Mouse (Mus musculus): ENCODE data around the gene Abcb8.

The Abcb8 gene

DNA sequence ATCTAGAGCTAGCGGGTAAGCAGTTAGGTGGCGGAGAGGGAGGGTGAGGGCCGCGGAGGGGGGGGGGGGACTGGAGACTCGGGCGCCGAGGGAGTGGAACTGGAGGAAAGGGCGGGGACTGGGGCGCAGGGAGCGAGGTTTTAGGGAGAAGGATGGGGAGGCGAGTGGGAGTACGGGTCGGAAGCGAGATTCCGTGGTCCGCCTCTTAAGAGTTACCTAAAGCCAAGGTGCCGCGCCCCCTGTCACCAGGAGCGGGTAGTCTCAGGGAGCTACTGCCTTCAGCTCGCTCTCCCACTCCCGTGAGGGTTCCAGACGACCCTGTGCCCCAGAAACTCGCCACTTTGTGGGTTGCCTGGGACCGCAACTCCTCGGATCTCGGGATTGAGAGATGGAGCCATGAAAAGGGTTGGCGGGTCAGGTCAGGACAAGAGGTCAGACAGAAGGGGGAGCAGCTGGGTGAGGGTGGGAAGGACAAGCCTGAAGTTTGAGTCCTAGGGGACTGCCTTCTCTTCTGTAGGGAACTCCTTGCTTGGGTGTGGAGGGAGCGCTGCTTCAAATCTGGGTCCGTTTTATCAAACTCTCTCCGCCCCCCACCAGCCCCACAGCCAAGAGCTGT, 32.1 kb downstream of the Abcb8 start:
- in situ Hi-C loops (cut with MseI, MboI): no loop called here

GRCm38 (mm10) chr5:24426037-24426432, 32.6 kb downstream of the Abcb8 start:
- in situ Hi-C loops (cut with MseI, MboI): no loop called here

DNA sequence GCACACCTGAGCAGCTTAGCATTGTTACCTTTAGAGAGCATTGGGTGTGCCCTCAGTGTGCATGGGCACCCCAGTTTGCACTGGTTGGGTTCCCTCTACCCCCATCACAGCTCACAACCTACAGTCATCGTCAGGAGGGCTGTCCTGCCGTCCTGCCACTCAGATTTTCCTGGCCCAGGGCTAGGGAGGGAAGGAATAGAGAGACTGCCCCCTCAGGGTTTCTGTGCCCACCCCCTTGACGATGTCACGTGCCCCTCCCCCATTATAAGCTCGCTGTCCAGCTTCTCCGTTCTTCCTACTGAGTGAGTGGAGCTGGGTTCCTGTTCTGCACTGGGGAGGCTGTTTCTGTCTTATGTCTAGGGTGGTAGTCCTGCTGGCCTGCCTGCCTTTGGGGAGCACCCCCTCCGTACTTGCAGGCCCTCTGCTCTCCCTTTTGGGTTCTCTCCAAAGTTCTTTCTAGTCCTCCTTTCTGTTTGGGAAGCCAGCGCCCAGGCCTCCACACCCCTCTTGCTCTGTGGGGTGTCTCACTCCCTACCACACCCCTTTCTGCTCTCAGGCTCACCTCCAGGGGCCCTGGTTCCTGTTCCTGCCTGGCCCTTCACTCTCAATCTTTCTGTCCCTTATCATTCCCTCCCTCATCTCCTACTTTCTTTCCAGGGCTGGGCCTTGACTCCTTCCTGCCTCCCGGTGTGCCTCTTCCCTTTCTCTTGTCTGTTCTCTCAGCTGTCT, 33.3 kb downstream of the Abcb8 start:
- in situ Hi-C loops (cut with MseI, MboI): no loop called here

- in situ Hi-C loops (cut with MseI, MboI): no loop called here
These were observed 33.8 kb downstream of the Abcb8 start for GRCm38 (mm10) chr5:24427285-24427633.

DNA sequence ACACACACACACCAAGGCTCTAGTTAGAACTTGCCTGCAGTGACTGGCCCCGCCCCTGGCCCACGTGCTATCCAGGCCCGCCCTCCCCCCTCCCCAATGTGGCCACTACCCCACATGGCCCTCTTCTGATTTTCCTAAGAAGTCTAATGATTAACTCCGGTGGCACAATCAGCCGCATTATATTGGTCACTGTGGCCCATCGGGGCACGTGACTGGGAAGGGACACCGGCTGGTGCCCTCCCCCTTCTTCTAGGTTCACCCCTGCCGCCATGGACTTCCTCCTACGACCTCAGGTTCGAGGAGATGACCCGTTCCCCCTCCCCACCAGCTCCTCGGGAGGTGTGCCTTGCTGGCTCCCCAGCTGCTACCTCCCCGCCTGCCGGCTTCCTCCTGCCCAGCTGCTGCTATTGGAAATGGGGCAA, 34.5 kb downstream of the Abcb8 start:
- in situ Hi-C loops (cut with MseI, MboI): no loop called here

DNA sequence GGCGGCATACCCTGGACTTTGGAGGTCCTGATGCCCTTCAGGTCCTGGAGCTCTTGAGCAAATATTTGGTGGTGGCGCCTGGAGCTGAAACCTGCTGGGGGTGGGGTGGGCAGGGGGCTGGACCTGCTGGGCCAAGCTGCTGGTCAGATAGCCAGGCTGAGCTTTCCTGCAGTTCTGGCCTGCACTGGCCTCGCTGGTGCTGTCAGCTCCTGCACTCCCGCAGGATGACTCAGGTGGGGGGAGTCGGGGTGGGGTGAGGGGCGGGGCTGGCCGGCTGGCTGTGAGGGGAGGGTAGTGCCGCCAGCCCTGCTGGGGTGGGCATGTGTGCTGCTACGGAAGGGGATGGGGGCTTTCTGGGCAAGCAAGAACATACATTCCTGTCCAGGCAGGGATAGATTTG, 35.1 kb downstream of the Abcb8 start:
- in situ Hi-C loops (cut with MseI, MboI): no loop called here

DNA sequence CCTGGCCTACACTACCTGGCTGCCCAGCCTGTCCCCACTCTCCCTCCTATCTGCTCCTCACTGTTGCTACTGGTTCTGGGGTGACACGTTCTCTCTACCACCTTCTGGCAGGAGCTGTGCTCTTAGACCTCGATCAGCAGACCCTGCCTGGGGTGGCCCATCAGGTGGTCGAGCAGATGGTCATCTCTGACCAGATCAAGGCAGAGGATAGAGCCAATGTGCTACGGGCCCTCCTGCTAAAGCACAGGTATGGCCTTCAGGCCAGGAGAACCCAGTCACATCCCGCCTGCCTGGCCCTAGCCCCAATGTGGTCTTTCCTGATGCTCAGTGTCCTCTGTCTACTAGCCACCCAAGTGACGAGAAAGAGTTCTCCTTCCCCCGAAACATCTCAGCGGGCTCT, 40.5 kb downstream of the Abcb8 start:
- in situ Hi-C loops (cut with MseI, MboI): no loop called here

DNA sequence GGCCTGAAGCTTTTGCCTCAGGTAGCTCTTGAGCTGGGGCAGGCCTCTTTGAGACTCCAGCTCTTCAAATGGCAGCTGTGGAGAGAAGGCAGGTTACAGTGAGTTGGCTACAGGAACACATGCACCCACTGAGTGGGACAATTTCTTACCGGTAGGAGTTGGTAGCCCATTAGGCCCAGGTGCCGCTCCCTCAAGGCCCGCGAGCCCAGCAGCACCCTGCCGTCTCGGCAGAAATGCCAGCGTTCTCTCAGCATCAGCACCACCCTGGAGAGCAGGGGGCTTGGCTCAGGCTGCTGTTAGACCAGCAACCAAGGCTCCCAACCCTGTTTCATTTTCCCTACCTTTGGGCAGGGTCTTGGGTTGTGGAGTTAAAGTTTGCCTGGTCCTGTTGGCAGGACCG, 47.7 kb downstream of the Abcb8 start:
- in situ Hi-C loops (cut with MseI, MboI): no loop called here

GRCm38 (mm10) chr5:24442029-24442428, 48.6 kb downstream of the Abcb8 start:
- in situ Hi-C loops (cut with MseI, MboI): no loop called here

DNA sequence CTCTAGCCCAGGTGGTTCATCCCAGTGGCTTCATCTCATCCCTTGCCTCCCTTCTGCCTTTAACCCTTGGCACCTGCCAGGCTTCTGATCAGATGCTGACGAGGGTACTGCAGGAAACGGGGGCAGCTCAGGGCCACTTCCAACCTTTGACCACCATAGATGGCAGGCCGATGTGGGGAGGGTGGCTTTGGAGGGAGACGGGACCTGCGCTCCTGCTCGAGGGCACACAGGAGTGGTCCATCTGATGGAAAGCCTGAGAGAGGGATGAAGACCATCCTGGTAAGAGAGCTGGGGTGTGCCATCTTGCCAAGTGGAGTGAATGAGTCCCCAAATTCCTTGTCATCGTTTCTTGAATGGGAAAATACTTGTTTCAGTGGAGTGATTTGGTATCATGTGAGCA, 49.7 kb downstream of the Abcb8 start:
- in situ Hi-C loops (cut with MseI, MboI): no loop called here

DNA sequence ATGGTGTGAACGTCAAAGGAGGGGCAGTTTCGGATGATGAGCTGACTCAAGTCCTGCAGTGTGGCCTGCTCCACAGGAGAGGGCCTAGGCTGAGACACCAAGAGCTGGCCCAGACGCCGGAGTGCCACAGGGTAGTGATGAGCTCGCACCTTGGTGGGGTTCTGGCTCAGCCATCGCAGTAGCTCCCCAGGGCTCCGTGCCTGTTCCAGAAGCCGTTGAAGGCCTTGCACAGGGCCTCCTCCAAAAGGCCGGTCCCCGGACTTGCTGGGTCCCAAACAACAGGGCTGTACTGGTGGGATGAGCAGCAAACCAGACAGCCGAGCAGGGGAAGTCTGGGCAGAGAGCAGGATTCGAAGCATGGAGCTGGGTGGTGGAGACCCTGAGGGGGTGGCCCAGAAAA, 50.5 kb downstream of the Abcb8 start:
- in situ Hi-C loops (cut with MseI, MboI): no loop called here

DNA sequence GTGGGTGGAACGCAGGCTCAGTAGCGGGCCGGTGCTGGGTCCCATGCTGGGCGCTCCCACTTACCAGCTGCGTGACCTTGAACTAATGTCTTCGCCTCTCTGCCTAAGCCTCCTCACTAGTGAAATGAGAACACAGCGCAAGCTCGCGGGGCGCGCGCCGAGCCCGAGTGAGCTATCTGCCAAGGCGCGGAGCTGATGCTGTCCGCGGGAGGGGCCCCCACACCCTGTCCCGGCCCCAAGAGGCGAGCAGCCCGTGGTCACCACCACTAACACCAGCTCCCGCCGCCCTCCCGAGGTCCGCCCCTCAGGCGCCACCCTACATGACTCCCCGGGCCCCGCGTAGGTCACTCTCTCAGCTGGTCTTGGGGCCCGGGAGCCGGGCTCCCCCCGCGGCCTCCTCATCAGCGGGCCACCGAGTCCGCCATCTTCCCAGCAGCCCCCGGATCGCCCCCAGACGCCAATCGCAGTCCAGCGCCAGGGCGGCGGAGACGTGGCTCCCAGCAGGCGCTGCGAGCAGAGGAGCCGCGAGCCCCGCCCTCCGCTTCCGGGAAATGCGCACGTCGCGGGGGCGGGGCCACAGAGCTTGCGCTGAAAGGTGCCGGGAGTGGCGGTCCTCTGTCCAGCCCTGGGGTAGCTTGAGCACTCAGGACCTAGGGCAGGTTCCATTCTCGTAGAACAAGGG, 51.4 kb downstream of the Abcb8 start, which contains the start of gene Fastk:
TSS of gene Fastk (minus strand) at position 542 of the 682 bp plus-strand sequence.
- in situ Hi-C loops (cut with MseI, MboI): no loop called here

DNA sequence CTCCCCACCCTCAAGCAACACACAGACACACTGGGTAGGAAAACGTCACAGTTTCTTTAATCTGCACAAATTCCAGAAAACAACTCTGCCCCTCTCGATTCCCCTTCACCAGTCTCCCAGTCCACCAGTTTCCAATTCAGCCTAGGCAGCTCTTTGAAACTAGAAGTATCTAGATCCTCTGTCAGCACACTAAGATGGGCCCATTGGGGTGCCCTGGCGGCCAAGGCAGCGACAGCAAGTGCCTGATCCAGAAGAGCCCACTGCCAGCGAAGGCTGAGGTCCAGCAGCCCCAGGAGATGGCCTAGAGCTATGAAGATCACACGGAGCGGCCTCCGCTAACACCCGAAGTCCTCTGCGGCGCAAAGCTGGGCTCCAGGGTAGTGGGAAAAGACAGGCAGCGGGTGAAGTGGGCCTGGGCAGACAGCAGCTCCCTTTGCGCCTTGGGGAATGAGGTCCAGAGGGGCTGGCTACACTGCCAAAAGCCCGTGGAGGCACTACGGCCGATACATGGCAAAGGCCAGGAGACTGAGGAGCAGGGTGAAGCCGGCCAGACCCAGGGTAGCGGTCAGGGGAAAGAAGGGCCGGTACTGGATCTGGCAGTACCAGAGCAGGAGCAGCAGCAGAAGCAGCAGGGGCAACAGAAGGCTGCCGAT, 52.1 kb downstream of the Abcb8 start:
- in situ Hi-C loops (cut with MseI, MboI): no loop called here

- in situ Hi-C loops (cut with MseI, MboI): no loop called here
These were observed 53.2 kb downstream of the Abcb8 start for GRCm38 (mm10) chr5:24446630-24447029.

GRCm38 (mm10) chr5:24447624-24448298, 54.3 kb downstream of the Abcb8 start, which contains the start of gene Tmub1:
Tmub1 (minus strand) TSS chr5:24447854.
- in situ Hi-C loops (cut with MseI, MboI): no loop called here

DNA sequence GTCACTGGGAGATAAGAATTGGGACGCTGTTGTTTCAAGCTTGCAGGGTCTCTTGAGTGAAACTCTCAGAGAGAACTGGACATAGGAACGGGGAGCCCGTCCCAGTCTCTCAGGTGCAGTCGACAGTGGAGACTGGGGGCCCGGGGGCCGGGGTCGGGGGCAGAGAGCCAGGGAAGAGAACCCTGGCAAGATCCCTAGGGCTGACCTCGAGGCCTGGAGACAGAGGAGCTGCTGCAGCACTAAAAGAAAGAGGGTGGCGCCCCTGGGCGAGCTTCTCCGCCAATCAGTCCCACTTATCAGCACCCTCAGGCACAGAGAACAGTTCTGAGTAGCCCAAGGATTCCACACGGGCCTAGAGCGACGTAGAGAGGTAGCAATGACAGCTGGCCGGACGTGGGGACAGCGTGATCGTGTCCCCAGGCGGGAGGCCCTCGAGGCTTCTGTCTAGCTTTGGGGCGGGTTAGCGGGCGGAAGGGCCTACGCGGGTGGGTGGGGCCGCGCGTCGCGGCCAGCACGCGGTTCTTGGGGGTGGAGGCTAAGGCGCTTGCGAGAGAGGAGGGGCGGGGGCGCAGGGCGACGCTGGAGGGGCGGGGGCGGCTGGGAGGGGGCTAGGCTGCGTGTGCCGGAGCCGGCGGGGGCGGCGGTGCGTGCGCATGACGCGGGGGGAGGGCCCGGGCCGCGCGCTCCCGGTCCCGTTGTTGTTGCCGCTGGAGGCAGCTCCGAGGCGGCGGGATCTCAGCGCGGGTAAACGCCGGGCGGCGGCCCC, 58.0 kb downstream of the Abcb8 start:
- in situ Hi-C loops (cut with MseI, MboI): no loop called here

DNA sequence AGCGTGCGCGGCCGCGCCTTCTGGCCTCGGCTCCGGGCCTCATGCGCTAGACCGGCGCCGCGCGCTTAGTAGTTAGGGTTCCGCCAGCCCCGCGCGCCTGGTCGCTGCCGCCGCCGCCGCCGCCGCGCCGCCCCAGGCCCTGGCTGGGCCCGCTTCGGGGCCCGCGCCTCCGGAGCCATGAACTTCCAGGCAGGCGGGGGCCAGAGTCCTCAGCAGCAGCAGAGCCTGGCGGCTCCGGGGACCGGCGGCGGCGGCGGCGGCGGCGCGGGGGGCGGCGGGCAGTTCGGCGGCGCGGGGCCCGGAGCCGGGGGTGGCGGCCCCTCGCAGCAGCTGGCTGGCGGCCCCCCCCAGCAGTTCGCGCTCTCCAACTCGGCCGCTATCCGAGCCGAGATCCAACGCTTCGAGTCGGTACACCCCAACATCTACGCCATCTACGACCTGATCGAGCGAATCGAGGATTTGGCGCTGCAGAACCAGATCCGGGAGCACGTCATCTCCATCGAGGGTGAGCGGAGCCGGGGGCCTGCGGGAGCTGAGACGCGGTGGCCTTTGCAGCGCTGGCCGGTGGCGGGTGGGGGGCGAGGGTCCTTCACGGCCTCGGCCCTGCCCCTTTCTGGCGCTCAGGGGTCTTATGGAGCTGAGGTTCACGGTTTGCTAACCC, 58.7 kb downstream of the Abcb8 start, which contains the start of gene Agap3:
TSS of gene Agap3 (plus strand) at position 148 of the 661 bp plus-strand sequence.
- in situ Hi-C loops (cut with MseI, MboI): no loop called here

- in situ Hi-C loops (cut with MseI, MboI): no loop called here
These were observed 59.3 kb downstream of the Abcb8 start for GRCm38 (mm10) chr5:24452691-24453233.

DNA sequence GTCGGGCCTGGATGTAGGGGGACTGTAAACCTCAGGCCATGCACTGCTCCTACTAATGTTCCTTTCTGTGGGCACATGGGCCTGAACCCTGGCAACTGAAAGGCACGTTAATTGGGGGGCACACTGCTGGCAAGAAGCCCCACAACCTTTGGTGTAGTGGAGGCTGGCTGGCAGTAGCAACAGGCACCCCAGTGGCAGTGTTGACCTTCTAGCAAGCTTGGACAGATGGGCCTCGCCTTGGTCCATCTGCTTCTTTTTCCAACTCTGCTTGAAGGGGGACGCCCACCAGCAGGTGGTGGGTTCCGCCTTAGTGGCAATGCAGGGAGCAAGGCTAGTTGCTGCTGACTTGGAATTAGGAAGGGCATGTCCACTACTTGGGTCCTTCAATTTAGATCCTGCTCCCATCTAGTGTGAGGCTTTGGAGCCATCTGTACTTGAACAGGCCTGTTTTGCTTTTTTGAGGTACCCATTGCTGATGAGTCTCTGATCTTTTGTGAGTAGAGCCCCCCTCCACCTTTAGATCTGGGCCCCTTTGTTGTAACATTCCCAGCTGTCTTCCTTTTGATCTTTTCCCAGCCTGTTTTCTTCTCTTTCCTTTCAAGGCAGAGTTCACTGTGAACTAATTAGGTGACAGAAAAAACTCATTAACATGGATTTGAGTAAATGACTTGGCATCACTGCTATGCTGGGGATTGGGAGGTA, 60.0 kb downstream of the Abcb8 start:
- in situ Hi-C loops (cut with MseI, MboI): no loop called here

GRCm38 (mm10) chr5:24453985-24454303, 60.5 kb downstream of the Abcb8 start:
- in situ Hi-C loops (cut with MseI, MboI): no loop called here
